Mouse (Mus musculus) MEL (cell line): Measurements from ENCODE around the gene Olfr160.

Experiments used
- CTCF ChIP-seq, 3 experiments: IDR thresholded peaks in 2 of 3; conservative IDR thresholded peaks in 1 of 3; 2 replicates each; pipeline ENCODE4 v1.5.1; 2011 to 2012; ENCODE audit warnings: low read length in 3 of 3, low read depth in 2 of 3, mild to moderate bottlenecking in 2 of 3, improper control_type of control experiment in 1 of 3, inconsistent platforms in 1 of 3, mixed read lengths in 1 of 3, moderate library complexity in 1 of 3; ENCODE audit not compliant: control insufficient read depth in 1 of 3, insufficient read depth in 1 of 3, poor library complexity in 1 of 3, severe bottlenecking in 1 of 3
- EP300 ChIP-seq, 2 experiments: IDR thresholded peaks; 2 replicates each; pipeline ENCODE4 v1.6.1; 2011; ENCODE audit warnings: improper control_type of control experiment in 2 of 2, low read length in 2 of 2, low read depth in 1 of 2, mild to moderate bottlenecking in 1 of 2
- NELFE ChIP-seq: IDR thresholded peaks from 2 replicates; pipeline ENCODE4 v1.6.1; 2011; ENCODE audit warnings: low read depth, low read length, improper control_type of control experiment
- POLR2A ChIP-seq, 2 experiments: IDR thresholded peaks; 2 replicates each; pipeline ENCODE4 v1.6.1; 2011 to 2012; ENCODE audit warnings: low read length in 2 of 2, mild to moderate bottlenecking in 2 of 2, control low read depth in 1 of 2, improper control_type of control experiment in 1 of 2, low read depth in 1 of 2, moderate library complexity in 1 of 2; ENCODE audit not compliant: control insufficient read depth in 1 of 2, insufficient read depth in 1 of 2, poor library complexity in 1 of 2
- RAD21 ChIP-seq: IDR thresholded peaks from 2 replicates; pipeline ENCODE4 v1.6.1; 2011; ENCODE audit warnings: mild to moderate bottlenecking, low read depth, low read length, improper control_type of control experiment

DNA sequence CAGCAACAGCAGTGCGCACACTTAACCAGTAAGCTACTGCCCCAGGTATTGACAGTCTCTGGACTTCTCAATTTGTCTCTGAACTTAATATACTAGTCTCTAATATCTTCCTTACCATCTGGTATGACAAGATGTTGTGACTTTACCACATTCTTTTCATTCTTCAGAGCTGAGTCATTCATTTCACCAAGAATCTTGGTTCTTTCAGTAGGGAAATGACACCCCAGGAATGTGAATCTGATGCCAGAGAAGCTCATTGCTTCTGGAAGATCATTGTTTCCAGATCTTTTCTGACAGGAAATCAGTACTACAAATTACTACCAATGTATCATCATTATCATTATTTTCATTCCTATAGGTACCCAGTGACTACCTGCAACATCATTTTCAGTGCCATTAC lies 18.3 kb upstream of the Olfr160 start:
- TF ChIP-seq CTCF (IDR thresholded peaks at IDR 0.05 in 2 of 3, conservative IDR thresholded peaks at IDR 0.05 in 1 of 3; ENCODE audit: control insufficient read depth in 1 of 3, insufficient read depth in 1 of 3, low read depth in 2 of 3, low read length in 3 of 3, poor library complexity in 1 of 3, severe bottlenecking in 1 of 3) (no peak), NELFE (no peak), EP300 (IDR thresholded peaks at IDR 0.05; ENCODE audit: low read depth in 1 of 2, low read length in 2 of 2) (no peak), POLR2A (IDR thresholded peaks at IDR 0.05; ENCODE audit: control insufficient read depth in 1 of 2, insufficient read depth in 1 of 2, low read depth in 1 of 2, low read length in 2 of 2, poor library complexity in 1 of 2) (no peak), RAD21 (no peak)
